Mouse (Mus musculus) midbrain, embryonic 13.5 days (tissue): ENCODE data around the gene Neil1. TPM values are rescaled to one million over a fixed set of nuclear protein-coding genes. Genes with fewer than 3 reads are reported as not detected.

Experiments used
- ATAC-seq: fragments of 200-750 bp; cut with Nextera tagmentation; 2 replicates; pipeline ENCODE4 v1.8.0; 2017; ENCODE audit warnings: mild to moderate bottlenecking, moderate TSS enrichment, moderate library complexity
- H3K27ac ChIP-seq: fragments of 300-500 bp; sonication (generic); 2 replicates; pipeline ENCODE4 v1.5.1; 2015; ENCODE audit warnings: inconsistent platforms, mild to moderate bottlenecking, moderate library complexity
- H3K27me3 ChIP-seq: fragments of 300-500 bp; sonication (generic); 2 replicates; pipeline ENCODE4 v1.6.1; 2015; ENCODE audit warnings: mild to moderate bottlenecking, inconsistent platforms
- H3K36me3 ChIP-seq: fragments of 300-500 bp; sonication (generic); 2 replicates; pipeline ENCODE4 v1.6.1; 2015; ENCODE audit warnings: mild to moderate bottlenecking, inconsistent platforms
- H3K4me1 ChIP-seq: fragments of 300-500 bp; sonication (generic); replicated peaks from 2 replicates; pipeline ENCODE4 v1.6.1; 2015; ENCODE audit warnings: inconsistent platforms
- H3K4me2 ChIP-seq: fragments of 300-500 bp; sonication (generic); replicated peaks from 2 replicates; pipeline ENCODE4 v1.6.1; 2015; ENCODE audit warnings: moderate library complexity, mild to moderate bottlenecking, inconsistent platforms
- H3K4me3 ChIP-seq: fragments of 300-500 bp; sonication (generic); replicated peaks from 2 replicates; pipeline ENCODE4 v1.5.1; 2015; ENCODE audit warnings: mild to moderate bottlenecking, inconsistent platforms
- H3K9ac ChIP-seq: fragments of 300-500 bp; sonication (generic); replicated peaks from 2 replicates; pipeline ENCODE4 v1.6.1; 2015; ENCODE audit warnings: mild to moderate bottlenecking, inconsistent platforms
- H3K9me3 ChIP-seq: fragments of 300-500 bp; sonication (generic); 2 replicates; pipeline ENCODE4 v1.6.1; 2016; ENCODE audit warnings: mild to moderate bottlenecking, inconsistent platforms
- WGBS: fragments of 180-500 bp; shearing (Covaris S2); methylation state at CpG from one replicate; pipeline ENCODE4 v1.1.7; 2015; 5-methylcytosine and 5-hydroxymethylcytosine counted together
- polyA plus RNA-seq: library from polyadenylated mRNA; unstranded; fragments of >200 nt; fragmentation: Nextera tagmentation; extraction: Ambion mirVana; gene quantifications from 2 replicates; pipeline ENCODE4 v1.2.1, GENCODE M21; 2015

Neil1 gene
- polyA plus RNA-seq, 1 experiment from 2014 or later: 10.4 TPM

DNA sequence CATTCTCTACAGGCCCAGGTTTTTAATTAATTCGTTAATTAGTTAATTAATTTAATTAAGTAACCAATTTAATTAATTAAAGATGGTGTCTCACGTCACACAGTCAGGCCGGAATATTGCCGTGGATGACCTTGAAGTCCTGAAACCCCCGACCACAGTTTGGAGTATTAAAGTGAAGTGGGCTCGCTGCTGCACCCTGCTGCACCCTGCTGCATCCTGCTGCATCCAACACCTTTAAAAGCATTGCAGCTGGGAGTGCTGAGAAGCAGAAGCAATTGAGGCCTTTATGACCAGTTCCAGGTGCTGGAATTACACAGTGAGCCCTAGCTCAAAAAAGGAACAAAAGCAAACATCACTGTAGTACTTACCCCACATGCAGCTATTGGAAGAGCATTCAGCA lies 4.2 kb upstream of the Neil1 start:
- H3K4me3 ChIP-seq: no peak overlapping the region
- no peak overlapping the region for H3K9ac ChIP-seq
- H3K4me1 ChIP-seq: peaks cover 32% of the 10 kb centered on the region
- H3K27me3 ChIP-seq: 0 out of 2 replicates have a peak, but pooled peaks cover 2% of the 10 kb centered on the region
- 0 out of 2 replicates have a peak overlapping the region, but pooled peaks have one; percentile 5 for H3K27ac ChIP-seq
- no peak for ATAC-seq
- H3K36me3 ChIP-seq: peaks cover 23% of the 10 kb centered on the region
- WGBS: 52% methylated on average over 6 of the region's 6 CpGs
- H3K9me3 ChIP-seq: no peaks in the 10 kb centered on the region
- no peak overlapping the region for H3K4me2 ChIP-seq

DNA sequence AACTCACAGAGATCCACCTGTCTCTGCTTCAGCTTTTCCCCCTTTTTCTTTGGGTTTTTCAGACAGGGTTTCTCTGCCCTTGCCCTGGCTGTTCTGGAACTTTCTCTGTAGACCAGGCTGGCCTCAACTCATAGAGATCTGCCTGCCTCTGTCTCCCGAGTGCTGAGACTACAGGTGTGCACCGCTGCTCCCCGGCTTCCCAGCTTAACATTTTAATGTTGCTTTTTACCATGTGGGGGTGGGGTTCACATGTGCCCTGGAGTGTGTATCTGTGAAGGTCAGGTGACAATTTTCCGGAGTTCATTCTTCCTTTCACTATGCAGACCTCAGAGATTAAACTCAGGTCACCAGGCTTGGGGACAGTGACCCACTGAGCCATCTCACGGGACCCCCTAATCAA lies 2.1 kb upstream of the Neil1 start:
- H3K36me3 ChIP-seq: peaks cover 12% of the 10 kb centered on the region
- no peaks in the 10 kb centered on the region for H3K9me3 ChIP-seq
- no peak overlapping the region for H3K4me3 ChIP-seq
- no peak for ATAC-seq
- peaks cover 22% of the 10 kb centered on the region for H3K4me1 ChIP-seq
- WGBS: 93% methylated on average over 5 of the region's 5 CpGs
- no peak overlapping the region for H3K27ac ChIP-seq
- no peak overlapping the region for H3K9ac ChIP-seq
- H3K4me2 ChIP-seq: no peak overlapping the region
- 0 out of 2 replicates have a peak, but pooled peaks cover 2% of the 10 kb centered on the region for H3K27me3 ChIP-seq

DNA sequence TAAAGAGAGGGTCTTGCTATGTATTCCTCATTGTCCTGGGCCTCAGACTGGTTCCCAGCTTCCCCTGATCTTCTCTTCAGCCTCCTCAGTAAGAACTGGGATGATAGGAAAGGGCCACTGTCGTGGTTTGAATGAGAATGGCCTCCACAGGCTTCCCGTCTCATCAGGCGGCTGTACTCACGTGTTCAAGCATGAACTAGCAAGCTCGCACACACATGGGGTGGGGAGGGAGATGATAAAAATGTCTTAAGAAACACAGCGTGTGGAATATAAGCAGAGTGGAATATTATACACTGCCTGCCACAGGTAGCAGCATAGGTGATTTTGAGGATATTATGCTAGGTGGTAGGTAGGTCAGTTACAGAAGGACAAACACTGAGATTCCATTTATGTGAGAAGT lies 916 bp upstream of the Neil1 start:
- Histone ChIP-seq H3K9me3 (no peaks in the 10 kb centered on the region), H3K4me2 (peak overlapping the region; percentile 81), H3K4me1 (peaks cover 22% of the 10 kb centered on the region), H3K36me3 (peaks cover 9% of the 10 kb centered on the region), H3K27me3 (0 out of 2 replicates have a peak, but pooled peaks cover 2% of the 10 kb centered on the region), H3K4me3 (peak overlapping the region; percentile 57; the same call in 1 of the 2 replicates), H3K9ac (peak overlapping the region; percentile 76), H3K27ac (peak overlapping the region; percentile 92)
- WGBS: 65% methylated on average over 6 of the region's 6 CpGs
- no peak for ATAC-seq

GRCm38 (mm10) chr9:57147205-57148143 lies 631 bp downstream of the Neil1 start:
- Histone ChIP-seq H3K4me1 (peaks cover 22% of the 10 kb centered on the region), H3K36me3 (peaks cover 23% of the 10 kb centered on the region), H3K9ac (peak overlapping the region; percentile 76), H3K27me3 (0 out of 2 replicates have a peak, but pooled peaks cover 2% of the 10 kb centered on the region), H3K9me3 (no peaks in the 10 kb centered on the region), H3K4me3 (peak overlapping the region; percentile 57), H3K4me2 (peak overlapping the region; percentile 81), H3K27ac (peak overlapping the region; percentile 92)
- WGBS: 9% methylated on average over 19 of the region's 19 CpGs
- ATAC-seq: peak; percentile 37

- Histone ChIP-seq H3K9ac (peak overlapping the region; percentile 76), H3K4me2 (peak overlapping the region; percentile 81), H3K9me3 (no peaks in the 10 kb centered on the region), H3K27me3 (0 out of 2 replicates have a peak, but pooled peaks cover 2% of the 10 kb centered on the region), H3K4me3 (peak overlapping the region; percentile 57; the same call in 1 of the 2 replicates), H3K4me1 (peaks cover 22% of the 10 kb centered on the region), H3K27ac (no peak overlapping the region), H3K36me3 (peaks cover 32% of the 10 kb centered on the region)
- no peak for ATAC-seq
- 87% methylated on average over 17 of the region's 17 CpGs for WGBS
Observed at GRCm38 (mm10) chr9:57146451-57147066, 1.5 kb downstream of the Neil1 start.

- Histone ChIP-seq H3K27ac (no peak overlapping the region), H3K36me3 (peaks cover 49% of the 10 kb centered on the region), H3K9me3 (no peaks in the 10 kb centered on the region), H3K27me3 (no peaks in the 10 kb centered on the region), H3K4me2 (no peak overlapping the region), H3K4me1 (peaks cover 22% of the 10 kb centered on the region), H3K4me3 (no peak overlapping the region), H3K9ac (no peak overlapping the region; the same call in 1 of the 2 replicates)
- WGBS: 94% methylated on average over 8 of the region's 8 CpGs
- ATAC-seq: no peak
Observed at GRCm38 (mm10) chr9:57144830-57145229, 3.3 kb downstream of the Neil1 start.

DNA sequence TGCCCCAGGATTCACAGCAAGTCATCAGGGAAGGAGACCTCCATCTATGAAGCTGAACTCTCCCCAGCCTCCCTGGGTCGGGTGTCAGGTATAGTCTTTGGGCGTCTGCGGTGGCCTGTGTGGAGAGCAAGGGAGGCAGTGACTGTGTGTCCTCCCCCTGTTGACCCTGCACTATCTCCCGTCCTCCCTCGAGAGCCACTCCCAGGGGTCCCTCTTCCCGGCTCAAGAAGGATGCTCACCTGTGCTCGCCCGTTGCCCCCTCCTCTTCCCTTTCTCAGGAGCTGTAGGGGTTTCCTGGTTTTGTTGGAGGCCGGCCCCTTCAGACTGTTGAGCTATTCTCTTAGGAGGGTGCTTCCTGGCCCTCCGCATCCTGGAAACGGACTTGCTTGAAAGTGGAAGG lies 4.9 kb downstream of the Neil1 start:
- ATAC-seq: no peak
- Histone ChIP-seq H3K36me3 (peaks cover 65% of the 10 kb centered on the region), H3K9ac (no peak overlapping the region), H3K4me3 (no peak overlapping the region), H3K4me1 (peaks cover 10% of the 10 kb centered on the region), H3K9me3 (no peaks in the 10 kb centered on the region), H3K27ac (no peak overlapping the region), H3K27me3 (no peaks in the 10 kb centered on the region), H3K4me2 (no peak overlapping the region)
- WGBS: 90% methylated on average over 11 of the region's 11 CpGs

GRCm38 (mm10) chr9:57141417-57142353 lies 6.4 kb downstream of the Neil1 start:
- no peak for ATAC-seq
- H3K9ac ChIP-seq: no peak overlapping the region
- H3K4me3 ChIP-seq: no peak overlapping the region
- 93% methylated on average over 17 of the region's 17 CpGs for WGBS
- no peaks in the 10 kb centered on the region for H3K9me3 ChIP-seq
- H3K4me2 ChIP-seq: no peak overlapping the region
- peaks cover under 1% of the 10 kb centered on the region for H3K4me1 ChIP-seq
- H3K36me3 ChIP-seq: peaks cover 81% of the 10 kb centered on the region
- H3K27me3 ChIP-seq: no peaks in the 10 kb centered on the region
- no peak overlapping the region for H3K27ac ChIP-seq

DNA sequence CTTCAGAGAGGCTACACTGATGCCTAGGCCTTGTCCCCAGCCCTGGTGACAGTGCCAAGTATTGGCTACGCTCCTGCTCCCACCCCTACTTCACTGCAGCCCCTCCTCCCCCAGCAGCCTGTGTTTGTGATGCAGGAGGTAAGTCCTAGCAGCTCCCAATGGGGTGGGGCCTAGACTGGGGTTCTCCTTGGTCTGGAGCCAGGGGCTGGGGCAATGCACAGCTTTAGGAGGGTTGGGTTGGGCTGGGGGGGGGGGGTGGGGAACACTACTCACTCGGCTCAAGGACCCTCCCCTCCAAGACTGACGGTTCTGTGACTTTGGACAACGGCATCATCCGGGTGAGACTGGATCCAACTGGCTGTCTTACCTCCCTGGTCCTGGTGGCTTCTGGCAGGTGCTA lies 8.5 kb downstream of the Neil1 start:
- Histone ChIP-seq H3K4me2 (no peak overlapping the region), H3K36me3 (peaks cover 96% of the 10 kb centered on the region), H3K27ac (no peak overlapping the region), H3K4me1 (no peaks in the 10 kb centered on the region), H3K27me3 (no peaks in the 10 kb centered on the region), H3K9ac (0 out of 2 replicates have a peak overlapping the region, but pooled peaks have one; percentile 4), H3K4me3 (no peak overlapping the region), H3K9me3 (no peaks in the 10 kb centered on the region)
- 82% methylated on average over 5 of the region's 5 CpGs for WGBS
- 0 out of 2 replicates have a peak, but pooled peaks have one; percentile 10 for ATAC-seq

- H3K27me3 ChIP-seq: no peaks in the 10 kb centered on the region
- H3K27ac ChIP-seq: no peak overlapping the region
- no peak overlapping the region for H3K4me2 ChIP-seq
- no peak overlapping the region for H3K4me3 ChIP-seq
- no peaks in the 10 kb centered on the region for H3K4me1 ChIP-seq
- H3K36me3 ChIP-seq: peaks cover 95% of the 10 kb centered on the region
- WGBS: 87% methylated on average over 9 of the region's 9 CpGs
- H3K9ac ChIP-seq: 0 out of 2 replicates have a peak overlapping the region, but pooled peaks have one; percentile 4
- ATAC-seq: 0 out of 2 replicates have a peak, but pooled peaks have one; percentile 7
- H3K9me3 ChIP-seq: no peaks in the 10 kb centered on the region
Observed at GRCm38 (mm10) chr9:57139110-57139509, 9.0 kb downstream of the Neil1 start.

- 95% methylated on average over 6 of the region's 6 CpGs for whole genome bisulfite sequencing
- peaks cover 89% of the 10 kb centered on the region for H3K36me3 ChIP-seq
Observed at GRCm38 (mm10) chr9:57138507-57138906, 9.6 kb downstream of the Neil1 start.

More at GRCm38 (mm10) chr9:57138507-57138906, 9.6 kb downstream of the Neil1 start:
- no peak overlapping the region for H3K27ac ChIP-seq
- no peak overlapping the region for H3K9ac ChIP-seq
- no peaks in the 10 kb centered on the region for H3K4me1 ChIP-seq
- no peak overlapping the region for H3K4me2 ChIP-seq
- no peak for ATAC-seq
- H3K9me3 ChIP-seq: no peaks in the 10 kb centered on the region
- no peaks in the 10 kb centered on the region for H3K27me3 ChIP-seq
- no peak overlapping the region for H3K4me3 ChIP-seq
